Mouse (Mus musculus): ENCODE data around the gene Sox6. TPM values are rescaled to one million over a fixed set of nuclear protein-coding genes. Genes with fewer than 3 reads are reported as not detected.
"Not testable (repeated sequence)": the region's sequence is repeated elsewhere in the genome, so short reads cannot be mapped to it uniquely, and the experiment has no call there.

Gene Sox6
- polyA plus RNA-seq, 1 experiment from 2014 or later: 54.3 TPM

DNA sequence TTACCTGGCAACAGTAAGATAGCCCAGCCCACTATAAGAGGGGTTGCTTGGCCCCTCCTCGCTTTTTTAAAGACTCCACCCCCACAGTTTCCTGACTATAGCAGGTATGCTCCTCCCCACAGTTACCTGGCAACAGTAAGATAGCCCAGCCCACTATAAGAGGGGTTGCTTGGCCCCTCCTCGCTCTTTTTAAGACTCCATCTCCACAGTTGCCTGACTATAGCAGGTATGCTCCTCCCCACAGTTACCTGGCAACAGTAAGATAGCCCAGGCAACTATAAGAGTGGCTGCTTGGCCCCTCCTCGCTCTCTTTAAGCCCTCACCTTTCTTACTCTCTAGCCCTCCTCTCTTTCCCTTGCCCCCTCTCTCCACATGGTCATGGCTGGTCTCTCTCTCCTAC is 432.5 kb downstream of the Sox6 start:
- ATAC-seq (ENCODE audit: insufficient number of reproducible peaks, low FRiP score, low TSS enrichment, low read depth): not testable (repeated sequence)

DNA sequence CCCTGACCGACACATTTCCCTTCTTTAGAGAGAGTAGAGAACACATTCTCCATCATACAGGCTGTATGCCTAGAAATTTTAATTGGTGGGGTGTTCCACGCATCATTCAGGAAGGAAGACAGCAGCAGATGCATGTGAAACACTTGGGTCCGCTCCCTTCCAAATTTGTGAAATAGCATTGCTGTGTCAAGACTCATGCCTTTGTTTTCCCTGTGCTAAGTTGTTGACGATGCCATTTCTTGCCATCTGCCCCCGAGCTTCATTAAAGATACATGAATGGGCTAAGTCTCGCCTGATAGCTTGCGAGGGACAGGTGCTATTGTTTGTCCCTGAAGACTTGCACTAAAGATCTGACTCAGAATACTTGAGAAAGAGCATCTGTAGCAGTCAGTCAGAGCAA is 433.7 kb downstream of the Sox6 start:
- ATAC-seq (ENCODE audit: insufficient number of reproducible peaks, low FRiP score, low TSS enrichment, low read depth): no peak
- Histone ChIP-seq H3K4me2 (no peak overlapping the region), H3K36me3 (no peaks in the 10 kb centered on the region), H3K4me3 (no peak overlapping the region), H3K27me3 (no peaks in the 10 kb centered on the region; the same call in 1 of the 2 replicates), H3K9me3 (no peaks in the 10 kb centered on the region), H3K4me1 (no peaks in the 10 kb centered on the region), H3K27ac (no peak overlapping the region), H3K9ac (no peak overlapping the region)
- WGBS: 75% methylated on average over 7 of the region's 7 CpGs

More for the DNA sequence above, 432.5 kb downstream of the Sox6 start:
- not testable (repeated sequence) for H3K4me1 ChIP-seq, H3K4me3 ChIP-seq, H3K9me3 ChIP-seq, H3K4me2 ChIP-seq, H3K9ac ChIP-seq, H3K27me3 ChIP-seq, H3K27ac ChIP-seq, H3K36me3 ChIP-seq
- WGBS: 58% methylated on average over 3 of the region's 3 CpGs

DNA sequence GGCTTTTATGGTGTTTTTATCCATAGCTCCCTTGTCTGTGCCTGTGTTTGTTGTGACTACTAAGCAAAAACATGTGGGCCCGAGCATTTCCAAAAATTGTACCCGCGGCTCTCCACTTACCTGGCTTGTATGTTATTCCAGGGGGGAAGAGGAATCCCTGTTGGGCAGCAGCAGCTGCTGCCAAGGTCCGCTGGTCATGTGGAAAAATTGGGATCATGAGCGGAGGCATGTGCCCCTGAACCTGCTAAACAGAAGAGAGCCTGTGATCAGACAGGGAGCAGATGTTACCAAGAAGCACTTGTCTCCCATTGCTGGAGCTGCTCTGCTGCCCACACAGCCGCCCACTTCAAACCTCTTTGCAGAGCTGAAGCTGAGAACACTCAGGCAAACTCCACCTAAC is 441.2 kb downstream of the Sox6 start:
- 28% methylated on average over 6 of the region's 6 CpGs for WGBS
- no peak overlapping the region for H3K4me2 ChIP-seq
- no peak for ATAC-seq (ENCODE audit: insufficient number of reproducible peaks, low FRiP score, low TSS enrichment, low read depth)

DNA sequence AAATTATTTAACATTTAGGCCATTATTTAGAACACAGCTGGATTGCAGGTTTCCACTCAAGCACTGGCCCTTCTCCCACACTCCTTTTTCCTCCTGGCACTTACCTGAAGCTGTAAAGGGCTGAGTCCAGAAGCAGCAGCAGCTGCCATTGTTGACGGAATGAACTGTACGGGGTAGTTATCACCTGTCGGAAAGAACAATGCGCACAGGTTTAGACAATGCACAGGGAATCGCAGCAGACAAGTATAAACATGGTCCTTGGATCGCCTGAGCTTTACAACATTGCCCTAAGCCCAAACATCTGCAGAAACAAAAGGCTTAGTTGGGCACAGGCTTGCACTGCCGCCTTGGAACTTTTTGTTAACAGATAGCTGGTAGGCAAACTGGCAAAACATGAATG is 458.1 kb downstream of the Sox6 start:
- Histone ChIP-seq H3K27ac (no peak overlapping the region), H3K27me3 (no peaks in the 10 kb centered on the region), H3K9ac (no peak overlapping the region), H3K4me1 (peaks cover 7% of the 10 kb centered on the region; the same call in 1 of the 2 replicates), H3K9me3 (no peaks in the 10 kb centered on the region), H3K4me3 (no peak overlapping the region), H3K36me3 (no peaks in the 10 kb centered on the region), H3K4me2 (no peak overlapping the region)
- ATAC-seq (ENCODE audit: insufficient number of reproducible peaks, low FRiP score, low TSS enrichment, low read depth): no peak
- 41% methylated on average over 7 of the region's 7 CpGs for WGBS

More for the DNA sequence above, 441.2 kb downstream of the Sox6 start:
- H3K4me1 ChIP-seq: peaks cover 4% of the 10 kb centered on the region
- H3K27me3 ChIP-seq: no peaks in the 10 kb centered on the region
- H3K9ac ChIP-seq: no peak overlapping the region
- H3K36me3 ChIP-seq: no peaks in the 10 kb centered on the region
- no peaks in the 10 kb centered on the region for H3K9me3 ChIP-seq
- no peak overlapping the region for H3K4me3 ChIP-seq
- H3K27ac ChIP-seq: no peak overlapping the region

DNA sequence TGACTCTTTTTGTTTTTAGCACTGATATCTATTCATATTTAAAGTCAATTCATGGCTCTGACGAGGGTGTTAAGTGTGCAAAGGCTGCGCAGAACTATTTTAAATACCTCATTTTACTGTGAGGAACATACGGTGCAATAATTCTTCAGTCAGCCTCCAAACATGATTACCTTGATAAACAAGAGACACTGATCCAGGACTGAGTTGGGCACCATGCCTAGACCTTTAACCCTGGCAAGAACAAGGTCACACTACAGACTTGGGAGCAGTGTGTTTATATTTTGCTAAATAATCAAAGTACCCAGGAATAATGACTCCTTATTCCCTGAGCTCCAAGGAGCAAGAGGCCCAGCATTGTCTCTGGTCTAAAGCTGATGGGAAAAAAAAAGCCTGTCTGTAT is 458.8 kb downstream of the Sox6 start:
- ATAC-seq (ENCODE audit: insufficient number of reproducible peaks, low FRiP score, low TSS enrichment, low read depth): no peak
- H3K4me3 ChIP-seq: no peak overlapping the region
- H3K27me3 ChIP-seq: no peaks in the 10 kb centered on the region
- H3K4me2 ChIP-seq: no peak overlapping the region
- H3K9me3 ChIP-seq: no peaks in the 10 kb centered on the region
- WGBS: 60% methylated on average over 3 of the region's 3 CpGs
- H3K4me1 ChIP-seq: peaks cover 7% of the 10 kb centered on the region; the same call in 1 of the 2 replicates
- no peak overlapping the region for H3K27ac ChIP-seq
- H3K9ac ChIP-seq: no peak overlapping the region
- H3K36me3 ChIP-seq: no peaks in the 10 kb centered on the region

DNA sequence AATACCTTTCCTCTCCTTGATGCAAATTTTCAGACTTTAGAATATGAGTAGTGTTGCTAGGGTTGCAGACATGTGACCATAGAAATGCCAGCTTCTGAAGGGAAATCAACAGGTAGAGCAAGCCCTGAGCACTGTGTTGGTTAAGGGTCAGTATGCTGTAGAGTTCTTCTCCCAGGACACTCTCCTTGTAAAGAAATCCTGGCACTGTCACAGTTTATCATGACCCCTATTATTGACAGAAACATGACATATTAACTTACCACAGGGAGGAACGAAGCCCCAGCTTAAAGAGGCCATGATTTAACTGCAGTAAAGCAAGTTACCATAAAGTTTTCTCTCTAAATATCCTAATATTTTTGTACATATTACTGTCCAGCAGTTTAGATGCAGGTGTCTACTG is 462.2 kb downstream of the Sox6 start:
- Histone ChIP-seq H3K4me2 (no peak overlapping the region), H3K4me3 (no peak overlapping the region), H3K4me1 (peaks cover 7% of the 10 kb centered on the region; the same call in 1 of the 2 replicates), H3K9ac (no peak overlapping the region), H3K9me3 (no peaks in the 10 kb centered on the region), H3K27me3 (no peaks in the 10 kb centered on the region), H3K36me3 (no peaks in the 10 kb centered on the region), H3K27ac (no peak overlapping the region)
- 74% methylated on average over 1 of the region's 1 CpGs for WGBS
- no peak for ATAC-seq (ENCODE audit: insufficient number of reproducible peaks, low FRiP score, low TSS enrichment, low read depth)

DNA sequence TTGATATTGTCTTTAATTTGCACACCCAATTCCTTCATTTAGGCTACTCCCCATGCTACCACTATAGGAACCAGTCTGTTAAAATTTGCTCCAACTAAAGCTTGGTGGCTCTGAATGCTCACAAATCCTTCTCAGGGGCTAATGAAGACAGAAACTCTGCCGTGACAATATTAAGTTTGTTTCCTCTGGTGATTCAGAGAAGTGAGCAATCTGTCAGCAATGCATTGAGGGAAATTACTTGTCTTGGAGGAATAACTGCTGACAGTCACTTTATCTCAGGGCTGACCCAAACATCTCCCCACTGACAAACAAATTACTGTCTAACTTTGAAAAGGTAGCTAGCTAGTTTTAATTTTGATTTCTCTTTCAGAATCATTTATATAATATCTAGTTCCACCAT is 463.8 kb downstream of the Sox6 start:
- Histone ChIP-seq H3K4me2 (no peak overlapping the region), H3K9me3 (no peaks in the 10 kb centered on the region), H3K27ac (no peak overlapping the region), H3K4me1 (0 out of 2 replicates have a peak, but pooled peaks cover under 1% of the 10 kb centered on the region), H3K36me3 (no peaks in the 10 kb centered on the region), H3K27me3 (no peaks in the 10 kb centered on the region), H3K4me3 (no peak overlapping the region), H3K9ac (no peak overlapping the region)
- ATAC-seq (ENCODE audit: insufficient number of reproducible peaks, low FRiP score, low TSS enrichment, low read depth): no peak
- WGBS: 41% methylated on average over 1 of the region's 1 CpGs

DNA sequence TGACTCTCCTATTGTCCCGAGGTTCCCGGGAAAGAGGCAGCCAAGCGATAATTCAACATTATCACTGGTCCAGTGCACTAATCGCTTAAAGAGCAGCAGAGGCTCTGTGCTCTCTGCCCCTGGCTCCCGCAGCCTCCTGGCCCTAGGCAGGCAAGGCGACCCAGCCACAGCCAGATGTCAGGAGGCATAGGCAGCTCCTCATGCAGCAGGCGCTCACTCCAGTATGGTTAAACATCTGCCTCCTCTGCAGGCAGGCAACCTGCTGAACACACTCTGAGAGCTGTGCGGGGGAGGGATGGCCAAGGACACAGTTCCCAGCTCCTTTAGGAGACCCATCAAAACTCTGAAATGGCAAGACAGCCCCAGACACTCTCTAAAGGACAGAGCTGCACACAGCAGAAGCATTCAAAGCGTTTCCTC is 469.8 kb downstream of the Sox6 start:
- H3K27me3 ChIP-seq: no peaks in the 10 kb centered on the region
- no peak overlapping the region for H3K27ac ChIP-seq
- no peaks in the 10 kb centered on the region for H3K36me3 ChIP-seq
- no peak overlapping the region for H3K4me3 ChIP-seq
- 32% methylated on average over 9 of the region's 9 CpGs for WGBS
- H3K9ac ChIP-seq: no peak overlapping the region
- H3K9me3 ChIP-seq: no peaks in the 10 kb centered on the region
- H3K4me2 ChIP-seq: no peak overlapping the region
- H3K4me1 ChIP-seq: peaks cover 14% of the 10 kb centered on the region
- ATAC-seq (ENCODE audit: insufficient number of reproducible peaks, low FRiP score, low TSS enrichment, low read depth): 0 out of 2 replicates have a peak, but pooled peaks have one; percentile 30

DNA sequence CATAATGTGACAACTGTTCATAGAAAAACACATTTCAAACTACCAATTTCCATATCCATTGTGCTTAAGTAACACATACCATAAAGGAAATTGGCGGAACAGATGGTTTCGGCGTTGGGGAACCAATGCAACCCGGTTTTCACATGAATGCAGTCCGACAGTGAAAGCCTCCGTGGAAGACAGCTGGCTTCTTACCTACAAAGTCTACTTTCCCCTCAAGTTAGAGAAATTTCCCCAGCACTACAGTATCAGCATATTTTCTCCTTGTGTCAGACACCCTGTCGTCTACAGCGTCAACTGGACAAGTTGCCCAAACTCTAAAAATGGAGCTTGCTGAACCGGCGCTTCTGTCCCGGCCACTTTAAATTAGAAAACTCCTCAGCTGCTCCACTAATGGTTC is 470.3 kb downstream of the Sox6 start:
- Histone ChIP-seq H3K36me3 (no peaks in the 10 kb centered on the region), H3K27me3 (no peaks in the 10 kb centered on the region), H3K4me2 (no peak overlapping the region), H3K9me3 (no peaks in the 10 kb centered on the region), H3K27ac (no peak overlapping the region), H3K4me3 (no peak overlapping the region), H3K9ac (no peak overlapping the region), H3K4me1 (peaks cover 15% of the 10 kb centered on the region)
- no peak for ATAC-seq (ENCODE audit: insufficient number of reproducible peaks, low FRiP score, low TSS enrichment, low read depth)
- WGBS: 73% methylated on average over 11 of the region's 11 CpGs

DNA sequence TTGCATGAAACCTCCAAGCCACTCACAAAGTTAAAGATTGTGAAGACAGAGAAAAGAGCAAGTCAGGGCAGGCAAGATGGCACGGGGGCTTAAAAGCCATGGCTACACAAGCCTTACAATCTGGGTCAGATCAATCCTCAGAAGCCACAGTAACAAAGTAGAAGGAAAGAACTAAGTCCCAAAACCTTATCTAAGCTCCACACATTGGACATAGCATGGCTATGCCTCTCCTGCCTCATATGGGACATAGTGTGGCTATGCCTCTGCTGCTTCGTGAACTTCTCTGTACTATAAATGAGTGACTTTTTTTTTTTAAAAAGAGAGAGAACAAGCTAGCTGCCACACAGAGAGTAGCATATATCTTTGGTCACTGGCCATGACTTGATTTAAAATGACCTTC is 471.8 kb downstream of the Sox6 start:
- Histone ChIP-seq H3K9ac (no peak overlapping the region), H3K36me3 (no peaks in the 10 kb centered on the region), H3K4me1 (peaks cover 18% of the 10 kb centered on the region), H3K27me3 (no peaks in the 10 kb centered on the region), H3K9me3 (no peaks in the 10 kb centered on the region), H3K4me3 (no peak overlapping the region), H3K4me2 (no peak overlapping the region), H3K27ac (no peak overlapping the region)
- WGBS: 87% methylated on average over 2 of the region's 2 CpGs
- ATAC-seq (ENCODE audit: insufficient number of reproducible peaks, low FRiP score, low TSS enrichment, low read depth): no peak

DNA sequence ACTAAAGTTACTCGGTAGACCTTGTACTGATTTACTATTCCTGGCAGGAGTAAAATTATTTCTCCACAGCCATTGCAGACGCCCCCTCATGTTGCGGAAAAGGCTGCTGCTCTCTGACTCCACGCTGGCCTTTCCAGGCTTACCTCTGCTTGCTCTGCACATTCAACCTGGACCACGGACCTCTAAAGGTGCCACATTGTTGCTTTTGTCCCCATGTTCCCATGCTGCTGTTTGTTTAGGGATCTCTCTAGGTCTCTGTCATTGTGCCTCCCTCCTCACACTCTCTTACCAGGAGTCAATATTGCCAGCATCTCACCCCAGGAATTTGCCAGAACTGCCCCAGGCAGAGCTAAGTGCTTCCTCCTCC is 473.6 kb downstream of the Sox6 start:
- H3K4me1 ChIP-seq: peaks cover 18% of the 10 kb centered on the region
- H3K9me3 ChIP-seq: no peaks in the 10 kb centered on the region
- H3K36me3 ChIP-seq: no peaks in the 10 kb centered on the region
- no peak overlapping the region for H3K4me2 ChIP-seq
- no peak overlapping the region for H3K4me3 ChIP-seq
- H3K9ac ChIP-seq: no peak overlapping the region
- no peak for ATAC-seq (ENCODE audit: insufficient number of reproducible peaks, low FRiP score, low TSS enrichment, low read depth)
- 39% methylated on average over 5 of the region's 5 CpGs for WGBS
- peak overlapping the region; percentile 27; the same call in 1 of the 2 replicates for H3K27ac ChIP-seq
- H3K27me3 ChIP-seq: no peaks in the 10 kb centered on the region

DNA sequence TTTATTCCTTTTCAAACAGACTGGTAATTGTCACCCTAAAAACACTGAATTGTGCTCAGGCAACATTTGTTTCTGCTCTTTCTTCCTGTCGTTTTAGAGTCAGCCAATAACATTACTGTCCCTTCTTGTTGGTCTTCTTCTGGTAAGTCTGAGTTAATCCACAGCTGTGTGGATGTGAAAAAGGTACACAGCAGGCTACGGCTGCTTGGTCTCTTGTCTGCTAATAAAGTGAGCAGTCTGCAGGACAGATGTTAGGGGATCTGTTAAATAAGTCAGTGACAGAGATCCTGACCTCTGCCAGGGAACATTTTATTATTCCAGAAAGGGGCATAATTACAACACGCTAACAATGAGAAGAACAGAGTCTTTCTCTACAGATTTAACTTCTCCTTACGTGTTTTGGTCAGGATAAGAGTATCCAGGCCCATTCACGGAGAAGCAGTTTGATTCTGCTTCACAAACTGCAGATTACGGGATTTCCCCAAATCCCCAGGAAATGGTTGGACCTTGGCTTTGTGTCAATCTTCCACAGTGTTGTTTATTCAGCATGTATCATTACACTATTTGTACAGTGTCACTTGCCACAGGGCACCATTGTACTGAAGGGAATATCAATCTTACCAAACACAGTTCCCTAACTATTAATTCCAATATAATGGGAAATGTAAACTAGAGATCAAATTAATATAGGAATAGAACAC is 474.1 kb downstream of the Sox6 start:
- ATAC-seq (ENCODE audit: insufficient number of reproducible peaks, low FRiP score, low TSS enrichment, low read depth): no peak
- H3K4me3 ChIP-seq: no peak overlapping the region
- peak overlapping the region; percentile 47; the same call in 1 of the 2 replicates for H3K27ac ChIP-seq
- H3K9me3 ChIP-seq: no peaks in the 10 kb centered on the region
- H3K4me2 ChIP-seq: no peak overlapping the region
- peaks cover 18% of the 10 kb centered on the region for H3K4me1 ChIP-seq
- H3K36me3 ChIP-seq: no peaks in the 10 kb centered on the region
- no peaks in the 10 kb centered on the region for H3K27me3 ChIP-seq
- WGBS: 28% methylated on average over 6 of the region's 6 CpGs
- H3K9ac ChIP-seq: no peak overlapping the region

DNA sequence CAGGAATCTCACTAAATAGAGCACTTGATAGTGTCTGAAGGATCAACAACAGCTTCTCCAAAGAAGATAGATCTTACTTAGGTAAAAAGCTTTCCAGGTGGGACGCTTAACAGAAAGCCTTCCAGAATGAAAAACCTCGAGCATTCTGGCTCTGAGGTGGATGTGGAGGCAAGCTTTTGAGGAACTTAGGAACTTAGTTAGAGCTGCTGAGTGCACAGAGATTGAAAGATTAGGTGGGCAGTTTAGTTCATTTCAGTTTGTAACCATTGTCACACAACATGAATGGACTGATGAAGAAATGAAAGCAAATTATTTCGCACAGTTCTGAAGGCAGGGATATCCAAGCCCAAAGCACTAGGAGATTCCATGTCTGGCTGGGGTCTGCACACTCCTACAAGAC is 481.9 kb downstream of the Sox6 start:
- H3K4me1 ChIP-seq: peaks cover 6% of the 10 kb centered on the region
- no peaks in the 10 kb centered on the region for H3K36me3 ChIP-seq
- H3K27ac ChIP-seq: no peak overlapping the region
- no peak overlapping the region for H3K4me3 ChIP-seq
- 64% methylated on average over 3 of the region's 3 CpGs for WGBS
- no peak overlapping the region for H3K9ac ChIP-seq
- H3K9me3 ChIP-seq: no peaks in the 10 kb centered on the region
- H3K4me2 ChIP-seq: no peak overlapping the region
- no peak for ATAC-seq (ENCODE audit: insufficient number of reproducible peaks, low FRiP score, low TSS enrichment, low read depth)
- H3K27me3 ChIP-seq: no peaks in the 10 kb centered on the region

All from limb, embryonic 15.5 days (tissue).